Mouse (Mus musculus) heart, postnatal 0 days (tissue): ENCODE results near the gene Srm.

ENCODE experiments used
- CTCF ChIP-seq: IDR thresholded peaks from 2 replicates; pipeline ENCODE4 v1.5.1; 2016; ENCODE audit warnings: antibody characterized with exemption, control low read depth, low read depth
- EP300 ChIP-seq: IDR thresholded peaks from 2 replicates; pipeline ENCODE4 v1.6.1; 2016; ENCODE audit warnings: antibody characterized with exemption, low read depth

DNA sequence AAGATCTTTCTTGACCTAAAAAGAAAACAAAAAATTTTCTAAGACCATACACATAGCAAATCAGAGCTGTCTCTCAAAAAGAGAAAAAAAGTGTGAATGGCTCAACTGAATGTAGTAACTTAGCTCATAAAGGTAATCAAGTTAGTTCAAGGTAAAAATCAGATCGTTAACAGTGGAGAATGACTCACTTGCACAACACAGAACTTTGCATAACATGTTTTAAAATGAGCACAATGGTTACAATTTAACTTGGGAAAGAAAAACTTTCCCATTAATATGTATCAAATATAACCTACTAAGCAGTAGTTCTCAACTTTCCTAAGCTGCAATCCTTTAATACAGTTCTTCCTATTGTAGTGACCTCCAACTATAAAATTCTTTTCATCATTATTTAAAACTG lies 29.4 kb downstream of the Srm start:
- no peak for TF ChIP-seq EP300
- no peak for TF ChIP-seq CTCF
